Mouse (Mus musculus) lung, embryonic 15.5 days (tissue): ENCODE measurements around the gene Txn2. TPM values are rescaled to one million over a fixed set of nuclear protein-coding genes. Genes with fewer than 3 reads are reported as not detected.

Source experiments
- ATAC-seq: fragments of 200-750 bp; cut with Nextera tagmentation; 2 replicates; pipeline ENCODE4 v1.8.0; 2017; ENCODE audit warnings: moderate number of reproducible peaks, borderline replicate concordance; ENCODE audit not compliant: low FRiP score, low TSS enrichment; ENCODE audit errors: extremely low read depth
- H3K27ac ChIP-seq: fragments of 300-500 bp; sonication (generic); 2 replicates; pipeline ENCODE4 v1.5.1; 2015; ENCODE audit warnings: moderate library complexity, mild to moderate bottlenecking, inconsistent platforms
- H3K27me3 ChIP-seq: fragments of 300-500 bp; sonication (generic); 2 replicates; pipeline ENCODE4 v1.6.1; 2015; ENCODE audit warnings: inconsistent platforms
- H3K36me3 ChIP-seq: fragments of 300-500 bp; sonication (generic); 2 replicates; pipeline ENCODE4 v1.6.1; 2015; ENCODE audit warnings: inconsistent platforms
- H3K4me1 ChIP-seq: fragments of 300-500 bp; sonication (generic); 2 replicates; pipeline ENCODE4 v1.6.1; 2015; ENCODE audit warnings: inconsistent platforms
- H3K4me2 ChIP-seq: fragments of 300-500 bp; sonication (generic); 2 replicates; pipeline ENCODE4 v1.6.1; 2015; ENCODE audit warnings: inconsistent platforms, mild to moderate bottlenecking, moderate library complexity
- H3K4me3 ChIP-seq: fragments of 300-500 bp; sonication (generic); 2 replicates; pipeline ENCODE4 v1.5.1; 2015; ENCODE audit warnings: mild to moderate bottlenecking, inconsistent platforms
- H3K9ac ChIP-seq: fragments of 300-500 bp; sonication (generic); 2 replicates; pipeline ENCODE4 v1.6.1; 2015; ENCODE audit warnings: inconsistent platforms
- H3K9me3 ChIP-seq: fragments of 300-500 bp; sonication (generic); 2 replicates; pipeline ENCODE4 v1.6.1; 2016; ENCODE audit warnings: inconsistent platforms
- WGBS: fragments of 180-500 bp; shearing (Covaris S2); methylation state at CpG from one replicate; pipeline ENCODE4 v1.1.7; 2015; 5-methylcytosine and 5-hydroxymethylcytosine counted together
- polyA plus RNA-seq: library from polyadenylated mRNA; unstranded; fragments of >200 nt; fragmentation: Nextera tagmentation; extraction: Ambion mirVana; gene quantifications from 2 replicates; pipeline ENCODE4 v1.2.1, GENCODE M21; 2015

Txn2 gene
- polyA plus RNA-seq, 1 experiment from 2014 or later, result 207 TPM

GRCm38 (mm10) chr15:77916851-77917544, 11.8 kb downstream of the Txn2 start:
- Histone ChIP-seq H3K36me3 (peaks cover 31% of the 10 kb centered on the region; the same call in 1 of the 2 replicates), H3K9ac (no peak overlapping the region)

DNA sequence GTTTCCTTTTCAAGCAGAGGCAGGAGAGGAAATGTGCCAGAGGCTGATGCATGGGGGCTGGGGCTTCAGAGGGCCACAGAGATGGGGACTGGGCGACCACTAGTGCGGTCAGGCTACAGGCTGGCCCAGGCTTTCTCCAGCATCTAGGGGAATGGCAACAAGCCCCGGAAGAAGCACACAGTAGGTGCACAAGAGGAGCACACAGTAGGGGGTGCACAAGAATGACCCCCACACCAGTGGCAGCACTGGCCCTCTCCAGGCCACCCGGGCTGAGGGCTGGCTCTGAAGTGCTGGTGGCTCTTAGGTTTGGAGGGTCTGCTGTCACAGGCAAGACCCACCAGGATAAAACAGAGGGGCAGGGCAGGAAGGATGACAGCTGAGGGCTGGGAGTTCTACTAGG, 13.5 kb downstream of the Txn2 start:
- no peak overlapping the region for H3K27ac ChIP-seq
- H3K4me1 ChIP-seq, result peaks cover 14% of the 10 kb centered on the region
- H3K4me2 ChIP-seq, result no peak overlapping the region
- H3K9ac ChIP-seq, result no peak overlapping the region
- WGBS, result 97% methylated on average over 4 of the region's 4 CpGs
- H3K36me3 ChIP-seq, result peaks cover 23% of the 10 kb centered on the region; the same call in 1 of the 2 replicates
- H3K9me3 ChIP-seq, result no peaks in the 10 kb centered on the region
- ATAC-seq, result no peak
- no peak overlapping the region for H3K4me3 ChIP-seq
- no peaks in the 10 kb centered on the region for H3K27me3 ChIP-seq

More at GRCm38 (mm10) chr15:77916851-77917544, 11.8 kb downstream of the Txn2 start:
- Histone ChIP-seq H3K4me3 (no peak overlapping the region), H3K9me3 (no peaks in the 10 kb centered on the region), H3K27ac (no peak overlapping the region), H3K4me2 (no peak overlapping the region), H3K27me3 (no peaks in the 10 kb centered on the region), H3K4me1 (peaks cover 8% of the 10 kb centered on the region)
- no peak; the same call in 1 of the 2 replicates for ATAC-seq
- 35% methylated on average over 8 of the region's 8 CpGs for WGBS

- Histone ChIP-seq H3K9ac (no peak overlapping the region), H3K36me3 (peaks cover 21% of the 10 kb centered on the region; the same call in 1 of the 2 replicates), H3K9me3 (no peaks in the 10 kb centered on the region), H3K4me2 (no peak overlapping the region), H3K27me3 (no peaks in the 10 kb centered on the region), H3K27ac (no peak overlapping the region), H3K4me1 (peaks cover 17% of the 10 kb centered on the region), H3K4me3 (no peak overlapping the region)
- 96% methylated on average over 3 of the region's 3 CpGs for whole genome bisulfite sequencing
- no peak for ATAC-seq
Observed at GRCm38 (mm10) chr15:77914507-77914906, 14.3 kb downstream of the Txn2 start.

GRCm38 (mm10) chr15:77913054-77913453, 15.8 kb downstream of the Txn2 start:
- Histone ChIP-seq H3K4me3 (no peak overlapping the region), H3K27ac (0 out of 2 replicates have a peak overlapping the region, but pooled peaks have one; percentile 8)
- 75% methylated on average over 8 of the region's 8 CpGs for WGBS

GRCm38 (mm10) chr15:77912585-77912984, 16.2 kb downstream of the Txn2 start:
- ATAC-seq, result no peak
- Histone ChIP-seq H3K4me1 (peaks cover 27% of the 10 kb centered on the region), H3K9me3 (no peaks in the 10 kb centered on the region), H3K27me3 (no peaks in the 10 kb centered on the region), H3K4me3 (no peak overlapping the region), H3K9ac (no peak overlapping the region), H3K4me2 (no peak overlapping the region), H3K36me3 (peaks cover 12% of the 10 kb centered on the region; the same call in 1 of the 2 replicates), H3K27ac (peak overlapping the region; percentile 83)
- WGBS, result 44% methylated on average over 7 of the region's 7 CpGs

More at GRCm38 (mm10) chr15:77913054-77913453, 15.8 kb downstream of the Txn2 start:
- Histone ChIP-seq H3K4me1 (peaks cover 24% of the 10 kb centered on the region), H3K4me2 (no peak overlapping the region), H3K36me3 (peaks cover 12% of the 10 kb centered on the region; the same call in 1 of the 2 replicates), H3K27me3 (no peaks in the 10 kb centered on the region), H3K9me3 (no peaks in the 10 kb centered on the region), H3K9ac (no peak overlapping the region)
- ATAC-seq, result no peak

DNA sequence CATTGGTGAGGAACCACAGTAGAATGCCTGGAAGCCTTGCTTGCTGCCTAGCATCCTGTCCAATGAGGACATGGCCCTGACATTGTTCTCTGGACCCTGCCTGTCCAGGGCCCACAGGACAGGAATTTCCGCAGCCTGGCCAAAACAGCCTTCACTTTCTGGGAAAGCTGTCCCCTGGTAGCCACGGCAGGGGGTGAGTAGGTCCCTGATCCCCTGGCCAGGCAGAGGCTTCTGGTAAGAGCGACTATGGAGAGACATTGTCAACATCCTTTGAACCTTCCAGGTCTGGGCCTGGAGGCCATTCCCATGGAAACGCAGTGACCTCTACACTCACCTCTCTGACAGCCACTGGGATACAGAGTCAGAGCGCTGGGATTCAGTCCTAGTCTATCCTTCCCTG, 16.8 kb downstream of the Txn2 start:
- Histone ChIP-seq H3K27me3 (no peaks in the 10 kb centered on the region), H3K27ac (peak overlapping the region; percentile 83), H3K4me1 (peaks cover 32% of the 10 kb centered on the region), H3K36me3 (peaks cover 12% of the 10 kb centered on the region; the same call in 1 of the 2 replicates), H3K4me3 (no peak overlapping the region), H3K9ac (no peak overlapping the region), H3K9me3 (no peaks in the 10 kb centered on the region), H3K4me2 (no peak overlapping the region)
- ATAC-seq, result no peak
- 40% methylated on average over 5 of the region's 5 CpGs for WGBS

GRCm38 (mm10) chr15:77911065-77911464, 17.7 kb downstream of the Txn2 start:
- Histone ChIP-seq H3K9me3 (no peaks in the 10 kb centered on the region), H3K36me3 (peaks cover 12% of the 10 kb centered on the region; the same call in 1 of the 2 replicates), H3K4me3 (no peak overlapping the region), H3K4me2 (no peak overlapping the region), H3K27me3 (no peaks in the 10 kb centered on the region), H3K27ac (peak overlapping the region; percentile 83), H3K9ac (no peak overlapping the region), H3K4me1 (peaks cover 42% of the 10 kb centered on the region)
- ATAC-seq, result peak; percentile 74
- WGBS, result 22% methylated on average over 2 of the region's 2 CpGs

- no peak overlapping the region for H3K9ac ChIP-seq
- H3K36me3 ChIP-seq, result no peaks in the 10 kb centered on the region
- no peak overlapping the region for H3K4me2 ChIP-seq
- no peak overlapping the region for H3K4me3 ChIP-seq
- no peaks in the 10 kb centered on the region for H3K9me3 ChIP-seq
- ATAC-seq, result no peak
- H3K27me3 ChIP-seq, result no peaks in the 10 kb centered on the region
- WGBS, result 42% methylated on average over 9 of the region's 9 CpGs
- H3K4me1 ChIP-seq, result peaks cover 72% of the 10 kb centered on the region
- H3K27ac ChIP-seq, result peak overlapping the region; percentile 92
Observed at GRCm38 (mm10) chr15:77907646-77908518, 20.9 kb downstream of the Txn2 start.

DNA sequence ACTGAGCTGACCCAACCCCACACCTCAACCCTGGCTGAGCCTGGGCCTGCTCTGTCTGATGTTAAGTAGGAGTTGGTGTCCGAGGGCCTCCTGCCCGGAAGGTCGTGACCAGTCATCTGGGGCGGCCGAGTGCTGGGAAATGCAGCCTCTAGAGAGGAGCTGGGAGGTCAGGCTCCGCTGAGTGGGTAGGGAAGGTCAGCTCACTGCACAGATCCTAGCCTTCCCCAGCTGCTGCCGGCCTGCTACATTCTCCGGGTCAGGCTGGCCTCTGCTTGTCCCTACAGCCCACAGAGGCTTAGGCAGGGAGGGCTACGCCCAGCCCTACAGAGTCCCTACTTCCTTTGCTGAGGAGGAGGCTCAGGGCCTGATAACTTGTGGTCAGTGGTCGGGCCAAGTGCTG, 22.3 kb downstream of the Txn2 start:
- no peaks in the 10 kb centered on the region for H3K27me3 ChIP-seq
- peaks cover 60% of the 10 kb centered on the region for H3K4me1 ChIP-seq
- H3K4me3 ChIP-seq, result no peak overlapping the region
- H3K27ac ChIP-seq, result peak overlapping the region; percentile 92
- no peak for ATAC-seq
- WGBS, result 48% methylated on average over 10 of the region's 10 CpGs
- H3K9ac ChIP-seq, result 0 out of 2 replicates have a peak overlapping the region, but pooled peaks have one; percentile 2
- H3K9me3 ChIP-seq, result no peaks in the 10 kb centered on the region
- no peak overlapping the region for H3K4me2 ChIP-seq
- H3K36me3 ChIP-seq, result no peaks in the 10 kb centered on the region

GRCm38 (mm10) chr15:77906081-77906480, 22.7 kb downstream of the Txn2 start:
- WGBS, result 75% methylated on average over 8 of the region's 8 CpGs
- Histone ChIP-seq H3K36me3 (no peaks in the 10 kb centered on the region), H3K4me2 (peak overlapping the region; percentile 58; the same call in 1 of the 2 replicates), H3K4me1 (peaks cover 59% of the 10 kb centered on the region), H3K9me3 (no peaks in the 10 kb centered on the region), H3K27ac (peak overlapping the region; percentile 92), H3K9ac (peak overlapping the region; percentile 2; the same call in 1 of the 2 replicates), H3K4me3 (no peak overlapping the region), H3K27me3 (no peaks in the 10 kb centered on the region)
- ATAC-seq, result no peak

DNA sequence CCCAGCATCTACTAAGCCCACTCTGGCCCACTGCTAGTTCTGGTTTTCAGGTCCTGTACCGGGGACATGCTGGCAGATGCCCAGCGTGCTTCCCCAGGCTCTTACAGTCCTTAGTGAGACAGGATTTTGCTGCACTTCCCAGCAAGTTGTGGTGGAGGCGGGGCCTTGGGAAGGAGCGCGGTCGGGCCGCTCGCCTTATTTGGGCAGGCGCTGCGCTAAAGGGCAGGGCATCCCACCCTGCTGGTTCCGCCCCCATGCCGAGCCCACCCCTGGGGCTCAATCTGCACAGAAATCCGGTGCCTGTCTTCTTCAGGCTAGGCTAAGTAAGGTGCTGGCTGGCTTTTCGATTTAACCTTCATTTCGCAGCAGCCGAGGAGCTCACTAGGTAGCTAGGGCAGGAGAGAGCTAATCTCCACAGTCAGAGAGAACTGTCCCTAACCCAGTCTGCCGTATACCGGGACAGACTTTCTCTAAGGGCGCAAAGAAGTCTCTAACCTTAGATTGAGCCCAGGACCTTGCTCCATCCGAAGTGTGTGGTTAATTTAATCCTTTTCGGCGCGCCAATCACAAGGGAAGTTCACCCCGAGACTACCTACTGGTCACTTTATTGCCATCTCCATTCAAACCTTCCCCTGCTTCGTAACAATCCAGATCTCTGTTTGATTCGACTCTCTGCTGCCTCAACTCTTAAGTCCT, 23.4 kb downstream of the Txn2 start:
- Histone ChIP-seq H3K27ac (peak overlapping the region; percentile 92), H3K9ac (peak overlapping the region; percentile 32), H3K4me2 (peak overlapping the region; percentile 58), H3K4me3 (peak overlapping the region; percentile 26), H3K4me1 (peaks cover 59% of the 10 kb centered on the region), H3K27me3 (no peaks in the 10 kb centered on the region), H3K9me3 (no peaks in the 10 kb centered on the region), H3K36me3 (no peaks in the 10 kb centered on the region)
- ATAC-seq, result peak; percentile 91
- WGBS, result 4% methylated on average over 26 of the region's 26 CpGs
